Comparison of ENCODE assay signal across 23 mouse cellular contexts in genomic region chr16:51334972-51335371, GRCm38 (mm10).
"Had no signal": no experiment of that assay in that cellular context is flagged by ENCODE, and none has a peak within 500 bp of the region (broad histone marks: within the 10 kb centered on the region; RNA-seq: fewer than 3 reads in every experiment).

No protein-coding gene starts in this region.

- H3K9me3 ChIP-seq: limb, embryonic 10.5 days; limb, embryonic 13.5 days; liver, embryonic 12.5 days; liver, embryonic 15.5 days; lung, embryonic 15.5 days; megakaryocyte, embryonic 14.5 days; neural tube, embryonic 13.5 days had no signal

- H3K4me3 ChIP-seq: layer of hippocampus, adult 2 months; limb, embryonic 10.5 days; limb, embryonic 13.5 days; liver, embryonic 12.5 days; liver, embryonic 15.5 days; lung, embryonic 15.5 days; megakaryocyte, embryonic 14.5 days; neural tube, embryonic 13.5 days had no signal

- H3K27me3 ChIP-seq: limb, embryonic 13.5 days; liver, embryonic 12.5 days; liver, embryonic 15.5 days; lung, embryonic 15.5 days; megakaryocyte, embryonic 14.5 days; neural tube, embryonic 13.5 days had no signal

- ATAC-seq: liver, embryonic 12.5 days had no signal

- H3K9ac ChIP-seq: limb, embryonic 13.5 days; liver, embryonic 12.5 days; liver, embryonic 15.5 days; lung, embryonic 15.5 days; neural tube, embryonic 13.5 days had no signal

- DNase-seq: kidney, adult 2 months; kidney, postnatal 25 days; layer of hippocampus, adult 9-11 months; liver; lung, adult 18-20 months; lung, postnatal 10 days; lung, postnatal 36 days; midbrain, embryonic 14.5 days; right cerebral cortex, adult 18-20 months; right cerebral cortex, postnatal 14 days; right cerebral cortex, postnatal 4 days; thymus, postnatal 25 days had no signal

- H3K4me1 ChIP-seq: limb, embryonic 10.5 days; limb, embryonic 13.5 days; liver, embryonic 12.5 days; liver, embryonic 15.5 days; lung, embryonic 15.5 days; megakaryocyte, embryonic 14.5 days; neural tube, embryonic 13.5 days had no signal

- H3K36me3 ChIP-seq: limb, embryonic 10.5 days; limb, embryonic 13.5 days; liver, embryonic 12.5 days; liver, embryonic 15.5 days; lung, embryonic 15.5 days; neural tube, embryonic 13.5 days had no signal

- H3K27ac ChIP-seq: kidney, postnatal 0 days; layer of hippocampus, adult 2 months; limb, embryonic 10.5 days; limb, embryonic 13.5 days; liver, embryonic 12.5 days; liver, embryonic 15.5 days; lung, embryonic 15.5 days; neural tube, embryonic 13.5 days; stomach, postnatal 0 days had no signal

- H3K4me2 ChIP-seq: limb, embryonic 13.5 days; liver, embryonic 12.5 days; liver, embryonic 15.5 days; lung, embryonic 15.5 days; midbrain, embryonic 11.5 days; neural tube, embryonic 13.5 days had no signal
